Mouse (Mus musculus): Measurements from ENCODE around the gene Utp11. TPM values are rescaled to one million over a fixed set of nuclear protein-coding genes. Genes with fewer than 3 reads are reported as not detected.

Gene Utp11
- polyA plus RNA-seq, 1 experiment from 2014 or later = 105 TPM

DNA sequence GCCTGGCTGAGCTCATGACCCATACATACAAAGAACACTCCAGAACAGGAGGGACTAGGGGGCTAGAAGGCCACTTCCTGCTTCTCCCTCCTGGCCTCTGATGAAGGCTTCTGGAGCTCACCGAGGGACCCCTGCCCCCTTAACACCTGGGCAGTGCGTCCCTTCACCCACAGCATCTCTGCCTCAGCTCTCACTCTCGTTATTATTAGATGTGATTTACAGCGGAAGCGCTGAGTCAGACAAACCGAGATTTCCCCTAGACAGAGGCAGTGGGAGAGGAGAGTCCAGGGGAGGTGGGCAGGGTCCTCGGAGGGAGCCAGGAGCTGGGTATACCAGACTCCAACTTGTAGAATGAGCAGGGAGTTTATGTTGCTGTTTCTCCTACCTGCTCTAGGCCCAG lies 21.8 kb downstream of the Utp11 start:
- TF ChIP-seq CTCF (IDR thresholded peaks at IDR 0.05; ENCODE audit: low read depth) (no peak), EP300 (optimal IDR thresholded peaks at IDR 0.05) (no peak)
- ATAC-seq (ENCODE audit: low FRiP score, low TSS enrichment) = no peak

DNA sequence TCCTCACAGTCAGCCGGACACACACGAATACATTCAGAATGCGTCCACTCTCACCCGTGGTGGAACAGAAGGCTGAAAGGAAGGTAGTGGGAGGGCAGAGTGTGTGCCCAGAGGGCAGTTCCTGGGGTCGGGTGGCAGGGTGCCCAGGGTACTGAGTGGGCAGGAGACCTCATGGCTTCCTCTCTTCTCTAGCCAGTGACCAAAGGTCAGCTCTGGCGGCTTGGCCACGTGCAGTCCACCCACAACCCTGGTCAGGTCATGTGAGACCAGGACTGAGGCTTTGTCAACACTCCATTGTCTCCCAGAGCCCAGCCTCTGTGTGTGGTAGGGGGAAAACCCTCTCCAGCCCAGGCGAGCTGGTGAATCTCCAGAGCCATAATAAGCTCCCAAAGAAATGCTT lies 23.2 kb downstream of the Utp11 start:
- no peak overlapping the region for H3K27ac ChIP-seq (replicated peaks)
- no peak overlapping the region for H3K4me3 ChIP-seq (ENCODE audit: low read depth, low read length)
- ATAC-seq (ENCODE audit: low FRiP score, low TSS enrichment) (no peak), DNase-seq (ENCODE audit: low spot score) (no peak)
- 0 out of 2 replicates have a peak, but pooled peaks cover 2% of the 10 kb centered on the region for H3K4me1 ChIP-seq (replicated peaks; ENCODE audit: control insufficient read depth, insufficient read depth)
- H3K9ac ChIP-seq (ENCODE audit: low read length) = no peak overlapping the region
- no peaks in the 10 kb centered on the region for H3K9me3 ChIP-seq (ENCODE audit: control insufficient read depth, low read length)
- 66% methylated on average over 8 of the region's 8 CpGs for WGBS
- H3K4me2 ChIP-seq (replicated peaks; ENCODE audit: low read depth) = no peak overlapping the region
- TF ChIP-seq CTCF (IDR thresholded peaks at IDR 0.05; ENCODE audit: low read depth) = no peak
- TF ChIP-seq EP300 (optimal IDR thresholded peaks at IDR 0.05) = no peak
- H3K27me3 ChIP-seq (ENCODE audit: control insufficient read depth, insufficient read depth, low read length) = 0 out of 2 replicates have a peak, but pooled peaks cover 2% of the 10 kb centered on the region
- no peaks in the 10 kb centered on the region for H3K36me3 ChIP-seq (ENCODE audit: control insufficient read depth, insufficient read depth, low read length)

More for the DNA sequence above, 21.8 kb downstream of the Utp11 start:
- H3K36me3 ChIP-seq (ENCODE audit: control insufficient read depth, insufficient read depth, low read length) = 0 out of 2 replicates have a peak, but pooled peaks cover 2% of the 10 kb centered on the region
- DNase-seq (ENCODE audit: low spot score) = no peak
- 0 out of 2 replicates have a peak, but pooled peaks cover 2% of the 10 kb centered on the region for H3K27me3 ChIP-seq (ENCODE audit: control insufficient read depth, insufficient read depth, low read length)
- H3K4me2 ChIP-seq (replicated peaks; ENCODE audit: low read depth) = no peak overlapping the region
- no peak overlapping the region for H3K9ac ChIP-seq (ENCODE audit: low read length)
- 0 out of 2 replicates have a peak, but pooled peaks cover 2% of the 10 kb centered on the region for H3K4me1 ChIP-seq (replicated peaks; ENCODE audit: control insufficient read depth, insufficient read depth)
- H3K27ac ChIP-seq (replicated peaks) = no peak overlapping the region
- H3K4me3 ChIP-seq (ENCODE audit: low read depth, low read length) = no peak overlapping the region
- H3K9me3 ChIP-seq (ENCODE audit: control insufficient read depth, low read length) = no peaks in the 10 kb centered on the region
- WGBS = 29% methylated on average over 7 of the region's 7 CpGs

DNA sequence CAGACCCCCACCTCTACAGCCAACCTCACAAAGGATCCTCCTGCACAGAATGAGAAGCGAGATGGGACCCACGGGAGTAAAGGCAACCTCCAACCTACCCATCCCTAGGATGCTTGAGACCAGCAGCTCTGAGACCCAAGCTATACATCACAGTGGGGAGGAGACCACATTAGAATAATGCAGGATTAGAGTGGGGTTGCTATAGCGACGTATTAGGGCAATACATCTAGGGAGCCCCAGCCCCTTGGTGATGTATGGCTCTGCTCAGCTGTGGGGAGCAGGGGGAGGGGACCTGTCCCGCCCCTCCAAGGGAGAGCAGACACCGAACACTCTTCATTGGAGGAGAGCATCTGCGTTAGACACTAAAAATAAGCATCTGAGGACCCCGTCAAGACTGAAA lies 25.3 kb downstream of the Utp11 start:
- 0 out of 2 replicates have a peak, but pooled peaks cover 5% of the 10 kb centered on the region for H3K27me3 ChIP-seq (ENCODE audit: control insufficient read depth, insufficient read depth, low read length)
- 0 out of 2 replicates have a peak, but pooled peaks cover 2% of the 10 kb centered on the region for H3K4me1 ChIP-seq (replicated peaks; ENCODE audit: control insufficient read depth, insufficient read depth)
- DNase-seq (ENCODE audit: low spot score) (no peak), ATAC-seq (ENCODE audit: low FRiP score, low TSS enrichment) (0 out of 2 replicates have a peak, but pooled peaks have one; percentile 30)
- TF ChIP-seq CTCF (IDR thresholded peaks at IDR 0.05; ENCODE audit: low read depth) = no peak
- no peak for TF ChIP-seq EP300 (optimal IDR thresholded peaks at IDR 0.05)
- H3K4me3 ChIP-seq (ENCODE audit: low read depth, low read length) = no peak overlapping the region
- no peak overlapping the region for H3K27ac ChIP-seq (replicated peaks)
- 22% methylated on average over 8 of the region's 8 CpGs for WGBS
- no peaks in the 10 kb centered on the region for H3K36me3 ChIP-seq (ENCODE audit: control insufficient read depth, insufficient read depth, low read length)
- H3K4me2 ChIP-seq (replicated peaks; ENCODE audit: low read depth) = no peak overlapping the region
- no peak overlapping the region for H3K9ac ChIP-seq (ENCODE audit: low read length)
- H3K9me3 ChIP-seq (ENCODE audit: control insufficient read depth, low read length) = no peaks in the 10 kb centered on the region

DNA sequence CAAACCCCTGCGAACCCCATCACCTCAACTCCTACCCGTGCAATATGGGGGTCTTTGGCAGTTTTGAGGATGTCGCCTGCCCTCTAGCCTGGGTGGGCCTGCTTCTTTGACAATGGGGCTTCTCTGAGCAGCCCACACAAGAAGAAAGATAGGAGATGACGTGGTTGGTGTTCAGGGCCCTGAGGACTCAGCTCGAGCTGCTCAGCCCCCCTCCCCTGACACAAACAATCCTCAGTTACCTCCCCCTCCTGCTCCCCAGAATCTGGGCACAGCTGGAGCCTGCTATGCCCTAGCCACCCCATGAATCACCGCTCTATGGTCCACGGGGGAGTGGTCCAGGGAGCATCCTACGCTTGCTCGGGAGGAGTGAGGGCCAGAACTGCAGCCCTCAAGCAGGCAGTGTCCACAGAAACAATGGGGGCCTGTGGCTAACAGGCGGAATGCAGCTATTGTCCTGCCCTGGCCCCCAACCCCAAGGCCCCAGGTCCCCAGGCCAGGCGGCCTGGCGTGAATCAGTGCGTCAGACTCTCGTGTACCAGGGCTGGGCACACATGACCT lies 25.8 kb downstream of the Utp11 start:
- Histone ChIP-seq H3K27me3 (ENCODE audit: control insufficient read depth, insufficient read depth, low read length) (0 out of 2 replicates have a peak, but pooled peaks cover 5% of the 10 kb centered on the region), H3K4me2 (replicated peaks; ENCODE audit: low read depth) (no peak overlapping the region), H3K36me3 (ENCODE audit: control insufficient read depth, insufficient read depth, low read length) (no peaks in the 10 kb centered on the region), H3K4me3 (ENCODE audit: low read depth, low read length) (no peak overlapping the region), H3K9me3 (ENCODE audit: control insufficient read depth, low read length) (no peaks in the 10 kb centered on the region), H3K27ac (replicated peaks) (no peak overlapping the region), H3K4me1 (replicated peaks; ENCODE audit: control insufficient read depth, insufficient read depth) (0 out of 2 replicates have a peak, but pooled peaks cover 2% of the 10 kb centered on the region), H3K9ac (ENCODE audit: low read length) (no peak overlapping the region)
- 48% methylated on average over 14 of the region's 14 CpGs for WGBS
- 0 out of 2 replicates have a peak, but pooled peaks have one; percentile 7 for ATAC-seq (ENCODE audit: low FRiP score, low TSS enrichment)
- TF ChIP-seq CTCF (IDR thresholded peaks at IDR 0.05; ENCODE audit: low read depth) (no peak), EP300 (optimal IDR thresholded peaks at IDR 0.05) (no peak)
- no peak for DNase-seq (ENCODE audit: low spot score)

DNA sequence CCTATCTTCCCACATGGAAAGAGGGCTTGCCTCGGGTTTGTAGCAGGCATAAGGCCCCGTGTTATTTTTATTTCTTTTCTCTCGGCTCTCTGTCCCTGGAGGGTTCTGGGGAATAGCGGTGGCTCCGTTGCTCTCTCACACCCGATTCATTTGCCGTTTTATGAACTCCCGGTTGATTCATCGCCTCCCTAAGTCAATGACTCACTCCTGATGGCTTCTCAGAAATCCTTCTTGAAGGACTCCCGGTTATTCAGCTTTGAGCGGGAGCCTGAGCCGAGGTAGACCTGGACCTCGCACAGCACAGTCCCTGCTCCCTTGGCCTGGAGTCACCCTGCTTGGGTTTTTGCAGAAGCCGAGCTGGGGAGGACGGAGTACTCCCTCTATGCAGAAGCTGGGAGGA lies 28.8 kb downstream of the Utp11 start:
- H3K9me3 ChIP-seq (ENCODE audit: control insufficient read depth, low read length) = no peaks in the 10 kb centered on the region
- no peak for TF ChIP-seq CTCF (IDR thresholded peaks at IDR 0.05; ENCODE audit: low read depth)
- TF ChIP-seq EP300 (optimal IDR thresholded peaks at IDR 0.05) = no peak
- no peaks in the 10 kb centered on the region for H3K4me1 ChIP-seq (replicated peaks; ENCODE audit: control insufficient read depth, insufficient read depth)
- no peak overlapping the region for H3K27ac ChIP-seq (replicated peaks)
- no peaks in the 10 kb centered on the region for H3K36me3 ChIP-seq (ENCODE audit: control insufficient read depth, insufficient read depth, low read length)
- peaks cover 11% of the 10 kb centered on the region for H3K27me3 ChIP-seq (ENCODE audit: control insufficient read depth, insufficient read depth, low read length)
- DNase-seq (ENCODE audit: low spot score) (no peak), ATAC-seq (ENCODE audit: low FRiP score, low TSS enrichment) (no peak)
- H3K9ac ChIP-seq (ENCODE audit: low read length) = no peak overlapping the region
- WGBS = 66% methylated on average over 15 of the region's 15 CpGs
- no peak overlapping the region for H3K4me2 ChIP-seq (replicated peaks; ENCODE audit: low read depth)
- no peak overlapping the region for H3K4me3 ChIP-seq (ENCODE audit: low read depth, low read length)

DNA sequence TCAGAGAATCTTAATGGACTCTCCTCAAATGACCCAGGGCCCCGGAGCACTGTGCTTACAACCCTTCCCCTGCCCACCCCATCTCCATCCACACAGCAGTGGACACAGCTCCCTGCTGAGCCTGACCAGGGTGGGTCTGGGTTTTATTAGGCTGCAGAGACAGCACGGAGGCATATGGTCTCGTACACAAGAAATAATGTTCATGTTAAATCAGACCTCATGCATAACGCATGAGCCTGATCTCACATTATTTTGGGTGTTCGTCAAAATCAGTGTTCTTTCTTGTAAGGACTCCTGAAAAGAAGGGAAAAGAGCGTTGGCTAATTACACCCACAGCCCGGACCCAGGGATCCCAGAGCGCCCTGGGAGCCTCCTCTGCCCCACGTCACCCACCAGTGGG lies 29.2 kb downstream of the Utp11 start:
- no peaks in the 10 kb centered on the region for H3K9me3 ChIP-seq (ENCODE audit: control insufficient read depth, low read length)
- ATAC-seq (ENCODE audit: low FRiP score, low TSS enrichment) (no peak), DNase-seq (ENCODE audit: low spot score) (no peak)
- H3K36me3 ChIP-seq (ENCODE audit: control insufficient read depth, insufficient read depth, low read length) = no peaks in the 10 kb centered on the region
- H3K4me2 ChIP-seq (replicated peaks; ENCODE audit: low read depth) = no peak overlapping the region
- H3K4me1 ChIP-seq (replicated peaks; ENCODE audit: control insufficient read depth, insufficient read depth) = 0 out of 2 replicates have a peak, but pooled peaks cover 3% of the 10 kb centered on the region
- no peak overlapping the region for H3K27ac ChIP-seq (replicated peaks)
- no peak overlapping the region for H3K4me3 ChIP-seq (ENCODE audit: low read depth, low read length)
- TF ChIP-seq CTCF (IDR thresholded peaks at IDR 0.05; ENCODE audit: low read depth) (no peak), EP300 (optimal IDR thresholded peaks at IDR 0.05) (no peak)
- no peak overlapping the region for H3K9ac ChIP-seq (ENCODE audit: low read length)
- 72% methylated on average over 9 of the region's 9 CpGs for WGBS
- peaks cover 14% of the 10 kb centered on the region for H3K27me3 ChIP-seq (ENCODE audit: control insufficient read depth, insufficient read depth, low read length)
